Mouse (Mus musculus) ES-E14 (cell line): ENCODE measurements around the gene Hnrnpl.

Source experiments
- CHD2 ChIP-seq: IDR thresholded peaks from 2 replicates; pipeline ENCODE4 v1.6.1; 2014; ENCODE audit warnings: mild to moderate bottlenecking, low read depth, low read length, inconsistent platforms
- HCFC1 ChIP-seq: IDR thresholded peaks from 2 replicates; pipeline ENCODE4 v1.6.1; 2012; ENCODE audit warnings: low read length, inconsistent platforms, borderline replicate concordance; ENCODE audit not compliant: insufficient read depth
- ZC3H11A ChIP-seq: IDR thresholded peaks from 2 replicates; pipeline ENCODE4 v1.6.1; 2012; ENCODE audit warnings: low read depth, mild to moderate bottlenecking, inconsistent platforms, low read length, borderline replicate concordance

- TF ChIP-seq CHD2 = no peak
- TF ChIP-seq HCFC1 = no peak
- TF ChIP-seq ZC3H11A = no peak
Measured at GRCm38 (mm10) chr7:28803756-28804155, 4.6 kb upstream of the Hnrnpl start.
